Mouse (Mus musculus) G1E (cell line): ENCODE measurements around the gene Ngdn.

Source experiments
- CTCF ChIP-seq: IDR thresholded peaks from 2 replicates; pipeline ENCODE4 v1.5.1; 2012; ENCODE audit warnings: low read depth, low read length, inconsistent platforms, mixed read lengths
- GATA1 ChIP-seq: IDR thresholded peaks from 2 replicates; pipeline ENCODE4 v1.6.1; 2012; ENCODE audit warnings: borderline replicate concordance, low read length, inconsistent platforms, mixed read lengths
- GATA2 ChIP-seq: IDR thresholded peaks from 2 replicates; pipeline ENCODE4 v1.6.1; 2012; ENCODE audit warnings: low read depth, low read length, inconsistent platforms, borderline replicate concordance
- POLR2AphosphoS5 ChIP-seq: IDR thresholded peaks from 2 replicates; pipeline ENCODE4 v1.6.1; 2012; ENCODE audit warnings: low read depth, low read length, inconsistent platforms; ENCODE audit not compliant: insufficient replicate concordance
- TAL1 ChIP-seq: conservative IDR thresholded peaks from 2 replicates; pipeline ENCODE4 v1.6.1; 2012; ENCODE audit warnings: low read depth, low read length, inconsistent platforms, mixed read lengths

DNA sequence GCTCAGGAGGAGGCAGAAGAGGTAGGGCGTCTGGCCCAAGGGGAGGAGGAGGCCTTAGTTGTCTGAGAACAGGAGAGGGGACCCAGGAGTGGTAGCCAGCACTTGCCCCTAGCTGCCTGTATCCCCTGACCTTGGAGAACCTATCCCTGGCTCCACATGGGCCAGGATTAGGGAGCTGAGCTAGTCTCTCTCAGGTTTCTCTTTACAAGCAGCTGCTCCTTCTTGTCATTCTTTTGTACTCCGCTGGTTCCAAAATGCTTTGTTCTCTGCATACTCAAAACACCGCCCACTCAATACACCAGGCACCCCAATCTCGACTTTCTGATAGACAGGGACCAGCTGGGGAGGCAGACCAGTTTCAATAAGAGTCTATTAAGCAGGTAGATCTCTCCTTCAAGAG lies 18.0 kb upstream of the Ngdn start:
- TF ChIP-seq CTCF (no peak), GATA1 (no peak), TAL1 (no peak), GATA2 (no peak), POLR2AphosphoS5 (no peak)
